24 mouse cellular contexts compared by ENCODE assay signal in genomic region chr16:24902111-24902510, GRCm38 (mm10).
DNase-seq lines count a peak whose midpoint lies in the region; ATAC-seq lines count a peak whose summit lies in the region.
"Had no signal": no experiment of that assay in that cellular context is flagged by ENCODE, and none has a peak within 500 bp of the region (broad histone marks: within the 10 kb centered on the region; RNA-seq: fewer than 3 reads in every experiment).

No protein-coding gene starts in this region.

- no peaks in the 10 kb centered on the region for H3K27me3 ChIP-seq in heart, embryonic 15.5 days
- H3K27me3 ChIP-seq in lung, embryonic 15.5 days: no peaks in the 10 kb centered on the region
- H3K27me3 ChIP-seq in midbrain, embryonic 13.5 days: no peaks in the 10 kb centered on the region
- H3K27me3 ChIP-seq: CH12.LX; embryonic facial prominence, embryonic 13.5 days; heart, embryonic 12.5 days; hindbrain, embryonic 12.5 days; Patski had no signal

- no peak for ATAC-seq in heart, embryonic 15.5 days (replicated peaks; ENCODE audit: insufficient number of reproducible peaks, insufficient read depth, low FRiP score, low read depth)
- no peak for ATAC-seq in lung, embryonic 15.5 days (ENCODE audit: borderline replicate concordance, extremely low read depth, low FRiP score, low TSS enrichment)
- no peak for ATAC-seq in midbrain, embryonic 13.5 days
- ATAC-seq: activated CD4-positive, CD25-positive, alpha-beta regulatory T cell, adult 4 months; forebrain, embryonic 16.5 days; hindbrain, embryonic 16.5 days; Patski had no signal

- DNase-seq in heart, adult 11 months: no peak
- peak; percentile 31 for DNase-seq in kidney, adult 9 months
- DNase-seq in kidney, adult 18-20 months: no peak
- no peak for DNase-seq in lung, postnatal 4 days
- DNase-seq: adrenal gland, adult 2 months; adrenal gland, postnatal 25 days; cerebellum, adult 18-20 months; cerebellum, adult 9-11 months; cerebellum, postnatal 36 days; gastrocnemius, postnatal 14 days; heart, postnatal 10 days; heart, postnatal 4 days had no signal

- peaks cover 21% of the 10 kb centered on the region for H3K4me1 ChIP-seq in heart, embryonic 15.5 days (replicated peaks)
- H3K4me1 ChIP-seq in lung, embryonic 15.5 days: peaks cover 44% of the 10 kb centered on the region
- H3K4me1 ChIP-seq in midbrain, embryonic 13.5 days (replicated peaks): peaks cover 7% of the 10 kb centered on the region; the same call in 1 of the 2 replicates

- WGBS in heart, embryonic 15.5 days: 76% methylated on average over 1 of the region's 1 CpGs
- WGBS in lung, embryonic 15.5 days: 63% methylated on average over 1 of the region's 1 CpGs
- 93% methylated on average over 1 of the region's 1 CpGs for WGBS in midbrain, embryonic 13.5 days

- no peaks in the 10 kb centered on the region for H3K9me3 ChIP-seq in heart, embryonic 15.5 days (replicated peaks)
- no peaks in the 10 kb centered on the region for H3K9me3 ChIP-seq in lung, embryonic 15.5 days
- H3K9me3 ChIP-seq in midbrain, embryonic 13.5 days: no peaks in the 10 kb centered on the region
- H3K9me3 ChIP-seq: embryonic facial prominence, embryonic 13.5 days; forebrain, embryonic 12.5 days; heart, embryonic 12.5 days; hindbrain, embryonic 12.5 days had no signal

- no peak overlapping the region for H3K9ac ChIP-seq in heart, embryonic 15.5 days
- no peak overlapping the region for H3K9ac ChIP-seq in lung, embryonic 15.5 days
- H3K9ac ChIP-seq in midbrain, embryonic 13.5 days (replicated peaks): no peak overlapping the region
- H3K9ac ChIP-seq: embryonic facial prominence, embryonic 13.5 days; forebrain, embryonic 12.5 days; heart, embryonic 12.5 days; hindbrain, embryonic 12.5 days had no signal

- no peaks in the 10 kb centered on the region for H3K36me3 ChIP-seq in heart, embryonic 15.5 days
- no peaks in the 10 kb centered on the region for H3K36me3 ChIP-seq in lung, embryonic 15.5 days
- H3K36me3 ChIP-seq in midbrain, embryonic 13.5 days: no peaks in the 10 kb centered on the region
- H3K36me3 ChIP-seq: embryonic facial prominence, embryonic 13.5 days; forebrain, embryonic 12.5 days; heart, embryonic 12.5 days; hindbrain, embryonic 12.5 days had no signal

- H3K4me3 ChIP-seq in heart, embryonic 15.5 days: no peak overlapping the region
- no peak overlapping the region for H3K4me3 ChIP-seq in lung, embryonic 15.5 days
- no peak overlapping the region for H3K4me3 ChIP-seq in midbrain, embryonic 13.5 days (replicated peaks)
- H3K4me3 ChIP-seq: embryonic facial prominence, embryonic 13.5 days; forebrain, embryonic 12.5 days; heart, embryonic 12.5 days; hindbrain, embryonic 12.5 days had no signal

- peak overlapping the region; percentile 23; the same call in 1 of the 2 replicates for H3K27ac ChIP-seq in heart, embryonic 15.5 days
- 0 out of 2 replicates have a peak overlapping the region, but pooled peaks have one; percentile 3 for H3K27ac ChIP-seq in lung, embryonic 15.5 days
- H3K27ac ChIP-seq in midbrain, embryonic 13.5 days: no peak overlapping the region
- H3K27ac ChIP-seq: embryonic facial prominence, embryonic 13.5 days; forebrain, embryonic 12.5 days; hindbrain, embryonic 12.5 days had no signal

- H3K4me2 ChIP-seq in heart, embryonic 15.5 days: no peak overlapping the region
- no peak overlapping the region for H3K4me2 ChIP-seq in lung, embryonic 15.5 days
- H3K4me2 ChIP-seq in midbrain, embryonic 13.5 days (replicated peaks): no peak overlapping the region
- H3K4me2 ChIP-seq: embryonic facial prominence, embryonic 13.5 days; forebrain, embryonic 12.5 days; heart, embryonic 12.5 days; hindbrain, embryonic 12.5 days had no signal
